Mouse (Mus musculus): Measurements from ENCODE around the gene Fes.

DNA sequence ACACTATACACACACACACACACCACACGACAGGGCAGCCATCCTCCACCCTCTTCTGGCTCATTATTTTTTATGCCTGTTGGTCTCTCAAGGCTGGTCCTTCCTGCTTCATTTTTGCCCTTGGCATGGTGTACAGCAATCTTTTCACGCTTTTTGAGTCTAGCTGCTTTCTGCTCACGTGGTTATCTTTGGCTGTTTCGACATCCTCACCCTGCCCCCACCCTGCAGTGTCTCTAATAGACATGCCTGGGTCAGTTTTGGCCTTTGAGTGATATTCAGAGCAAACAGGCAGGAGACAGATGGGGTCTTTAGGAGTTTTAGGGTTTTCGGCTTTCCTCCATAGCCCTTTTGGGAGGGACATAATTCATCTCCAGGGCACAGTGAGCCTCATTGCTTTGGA is 40.9 kb downstream of the Fes start:
- TF ChIP-seq CTCF (IDR thresholded peaks at IDR 0.05; ENCODE audit: extremely low read depth, insufficient read depth, low read length) (no peak), POLR2A (IDR thresholded peaks at IDR 0.05; ENCODE audit: extremely low read depth, insufficient read depth, low read length) (no peak)

All from cortical plate, adult 2 months (tissue).